Mouse (Mus musculus) thymus, adult 18-20 months (tissue): Measurements from ENCODE around the gene Dusp14.

Experiments used
- DNase-seq, 2 experiments: peaks; one replicate each; pipeline ENCODE4 v3.0.0; 2022; ENCODE audit warnings: mixed read lengths in 2 of 2

The Dusp14 gene

DNA sequence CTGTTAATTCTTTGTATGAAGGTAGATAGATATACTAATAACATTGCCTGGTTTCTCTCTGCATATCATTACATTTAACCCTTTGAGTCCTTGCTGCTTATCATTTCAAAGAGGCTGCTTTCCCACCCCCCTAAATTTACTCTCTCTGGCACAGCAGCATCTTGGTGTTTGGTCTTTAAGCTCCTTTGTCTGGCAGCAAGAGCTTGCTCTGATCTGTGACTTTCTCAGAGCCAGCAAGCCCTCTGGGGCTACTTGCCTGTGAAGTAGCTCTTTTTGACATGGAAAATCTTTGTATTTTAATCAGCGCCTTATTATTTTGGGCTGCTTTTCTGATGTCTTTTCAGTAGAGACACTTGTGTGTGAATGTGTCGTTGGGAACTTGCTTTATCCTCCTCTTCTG is 57.5 kb downstream of the Dusp14 start:
- no peak for DNase-seq

GRCm38 (mm10) chr11:84011050-84011449 is 58.0 kb downstream of the Dusp14 start:
- DNase-seq: no peak

DNA sequence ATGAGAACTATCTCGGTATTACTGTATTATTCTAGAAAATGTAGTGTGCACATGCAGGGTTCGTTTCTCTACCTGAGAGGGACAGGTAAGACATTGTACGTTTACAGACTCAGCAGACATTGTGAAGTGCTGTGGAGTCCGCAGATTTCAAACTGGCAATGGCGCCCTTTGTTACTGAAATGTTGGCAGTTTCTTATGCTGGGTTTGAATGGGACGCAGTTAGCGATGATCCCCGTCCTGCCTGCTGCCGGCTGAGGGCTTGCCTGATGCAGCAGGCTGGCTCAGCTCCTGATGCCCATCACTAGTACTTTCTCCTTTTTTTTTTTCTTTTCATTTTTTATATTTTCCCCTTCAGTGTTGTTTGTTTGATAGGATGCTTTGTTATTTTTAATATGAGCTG is 58.6 kb downstream of the Dusp14 start:
- no peak for DNase-seq

- DNase-seq: no peak
Measured at GRCm38 (mm10) chr11:84009001-84009400, 60.1 kb downstream of the Dusp14 start.

- no peak for DNase-seq
Measured at GRCm38 (mm10) chr11:84003986-84004385, 65.1 kb downstream of the Dusp14 start.

DNA sequence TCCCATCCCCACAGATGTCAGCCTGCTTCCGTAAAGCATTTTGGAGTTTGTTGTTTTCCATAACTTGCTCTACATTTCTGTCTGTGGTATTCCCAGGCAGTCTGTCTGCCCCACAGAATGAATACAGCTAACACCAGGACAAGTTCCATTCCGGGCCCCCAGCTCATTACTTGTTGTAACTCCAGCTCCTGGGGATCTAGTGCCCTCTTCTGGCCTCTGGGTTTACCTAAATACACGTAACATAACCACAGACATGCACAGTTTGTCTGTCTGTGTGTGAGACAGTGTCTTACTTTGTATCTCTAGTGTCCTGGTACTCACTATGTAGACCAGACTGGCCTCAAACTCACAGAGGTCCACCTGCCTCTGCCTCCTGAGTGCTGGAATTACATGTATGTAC is 67.8 kb downstream of the Dusp14 start:
- no peak for DNase-seq

- no peak for DNase-seq
Measured at GRCm38 (mm10) chr11:83999411-83999915, 69.6 kb downstream of the Dusp14 start.

DNA sequence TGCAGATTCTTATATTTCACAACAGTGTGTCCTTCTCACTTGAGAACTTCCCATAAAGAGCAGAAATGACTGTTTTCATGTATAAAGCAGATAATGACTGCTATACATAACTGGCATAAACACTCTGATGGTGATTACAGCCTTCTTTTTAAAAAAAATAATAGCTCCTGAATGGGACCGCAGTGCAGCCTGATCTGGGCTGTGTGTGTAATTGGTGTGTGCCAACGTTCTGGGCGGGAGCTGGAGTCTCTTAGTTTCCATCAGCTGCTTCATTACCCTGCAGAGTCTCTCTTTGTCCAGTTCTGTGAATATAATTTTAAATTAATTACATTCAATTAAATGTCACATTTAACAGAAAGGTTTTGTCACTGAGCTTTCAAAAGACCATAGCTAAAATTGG is 70.1 kb downstream of the Dusp14 start:
- DNase-seq: no peak
